Mouse (Mus musculus) heart, adult 2 months (tissue): ENCODE measurements at regions not wholly inside any gene's neighbourhood (a gene's known extent, or its start where the extent isn't known, plus 50 kb on each side); places are given as distances from the start of the nearest gene placed in this dataset.
A peak's percentile ranks its signal among the peaks of the same experiment; 100 is the strongest.

Experiments used
- DNase-seq, 2 experiments: peaks; one replicate each; pipeline ENCODE4 v3.0.0; 2021
- H3K27ac ChIP-seq: fragments of 200-600 bp; 2 replicates; pipeline ENCODE4 v1.8.1; 2022
- H3K27me3 ChIP-seq: fragments of 200-500 bp; 2 replicates; pipeline ENCODE4 v1.6.1; 2012; ENCODE audit warnings: mild to moderate bottlenecking, low read length, inconsistent platforms, mixed read lengths; ENCODE audit not compliant: control insufficient read depth, insufficient read depth
- H3K36me3 ChIP-seq: fragments of 200-500 bp; 2 replicates; pipeline ENCODE4 v1.6.1; 2012; ENCODE audit warnings: low read length, inconsistent platforms; ENCODE audit not compliant: control insufficient read depth, insufficient read depth
- H3K4me1 ChIP-seq: fragments of 200-500 bp; 2 replicates; pipeline ENCODE4 v1.6.1; 2011; ENCODE audit warnings: low read length; ENCODE audit not compliant: control insufficient read depth, insufficient read depth
- H3K4me3 ChIP-seq: fragments of 200-600 bp; 2 replicates; pipeline ENCODE4 v1.8.1; 2022
- H3K79me2 ChIP-seq: fragments of 200-500 bp; replicated peaks from 2 replicates; pipeline ENCODE4 v1.6.1; 2012; ENCODE audit warnings: mild to moderate bottlenecking, inconsistent platforms, low read length, moderate library complexity, mixed read lengths; ENCODE audit not compliant: control insufficient read depth, insufficient read depth
- H3K9ac ChIP-seq: fragments of 200-500 bp; 2 replicates; pipeline ENCODE4 v1.6.1; 2012; ENCODE audit warnings: low read depth, mild to moderate bottlenecking, control low read depth, inconsistent platforms, low read length, mixed read lengths
- CTCF ChIP-seq: fragments of 200-600 bp; IDR thresholded peaks from 2 replicates; pipeline ENCODE4 v1.8.1; 2022; ENCODE audit warnings: antibody characterized with exemption, mild to moderate bottlenecking, moderate library complexity
- EP300 ChIP-seq: fragments of 200-500 bp; IDR thresholded peaks from 2 replicates; pipeline ENCODE4 v1.6.1; 2011; ENCODE audit warnings: low read depth, low read length, control low read depth; ENCODE audit not compliant: insufficient read depth
- POLR2A ChIP-seq: fragments of 200-500 bp; IDR thresholded peaks from 2 replicates; pipeline ENCODE4 v1.6.1; 2011; ENCODE audit warnings: mild to moderate bottlenecking, low read depth, low read length, control low read depth; ENCODE audit not compliant: insufficient read depth
- WGBS: fragments of 180-500 bp; shearing (Covaris S2); methylation state at CpG from one replicate; pipeline ENCODE4 v1.1.7; 2018; 5-methylcytosine and 5-hydroxymethylcytosine counted together
- intact Hi-C: fragments of 180-260 bp; cut with DNase I; formaldehyde crosslinking; loops from one replicate; pipeline ENCODE4 v1.15.1; 2025

GRCm38 (mm10) chr15:93089347-93089746 is 185.6 kb downstream of the Gxylt1 start:
- intact Hi-C loops, result loop anchor here (1.0 kb wide), 1 partner anchor 127 kb away; no protein-coding TSS in a partner anchor
- WGBS, result 24% methylated on average over 13 of the region's 13 CpGs
- DNase-seq, result peak; percentile 16 to 64

DNA sequence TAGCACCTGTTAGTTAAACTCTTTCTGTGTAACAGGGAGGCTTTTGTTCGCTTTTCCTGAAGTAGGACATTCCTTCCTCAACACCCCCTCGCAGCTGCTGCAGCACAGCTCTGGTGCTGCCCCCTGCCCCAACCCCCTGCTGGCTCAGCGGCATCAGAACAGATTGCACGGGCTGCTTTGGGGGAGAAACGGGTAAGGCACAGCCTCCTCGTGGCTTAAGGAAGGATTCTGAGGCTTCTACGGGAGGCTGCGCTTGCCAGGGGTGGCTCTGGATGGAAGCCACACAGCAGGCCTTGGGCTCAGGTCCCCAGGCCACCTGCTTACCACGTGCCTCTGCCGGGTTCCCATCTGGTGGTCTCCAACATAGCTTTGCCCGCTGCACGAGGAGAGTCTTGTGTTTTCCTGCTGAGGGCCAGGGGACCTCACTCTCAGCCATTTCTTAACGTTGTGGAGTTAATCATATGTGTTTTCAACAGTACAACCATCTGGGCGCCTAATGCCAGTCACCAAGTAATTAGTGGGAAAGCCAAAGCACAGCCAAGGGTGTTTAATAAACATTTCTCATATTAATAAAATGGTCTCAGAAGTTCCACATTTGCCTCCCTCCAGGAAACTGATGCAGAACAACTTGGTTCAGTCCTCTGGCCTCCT is 189.9 kb downstream of the Gxylt1 start:
- intact Hi-C loops, result no loop called here
- WGBS, result 62% methylated on average over 14 of the region's 14 CpGs
- DNase-seq, result no peak

More at GRCm38 (mm10) chr15:93089347-93089746, 185.6 kb downstream of the Gxylt1 start:
- Histone ChIP-seq H3K4me3 (no peak overlapping the region), H3K36me3 (no peaks in the 10 kb centered on the region), H3K27me3 (no peaks in the 10 kb centered on the region), H3K9ac (no peak overlapping the region), H3K4me1 (no peaks in the 10 kb centered on the region), H3K79me2 (no peaks in the 10 kb centered on the region), H3K27ac (no peak overlapping the region)
- TF ChIP-seq EP300 (no peak), CTCF (peak; percentile 82), POLR2A (no peak)

GRCm38 (mm10) chr15:93074070-93074469 is 200.9 kb downstream of the Gxylt1 start:
- H3K27me3 ChIP-seq, result no peaks in the 10 kb centered on the region
- no peak overlapping the region for H3K27ac ChIP-seq
- intact Hi-C loops, result no loop called here
- TF ChIP-seq POLR2A (no peak), CTCF (peak; percentile 13; the same call in 1 of the 2 replicates), EP300 (no peak)
- DNase-seq, result no peak
- H3K4me1 ChIP-seq, result no peaks in the 10 kb centered on the region
- no peak overlapping the region for H3K9ac ChIP-seq
- H3K79me2 ChIP-seq, result no peaks in the 10 kb centered on the region
- no peaks in the 10 kb centered on the region for H3K36me3 ChIP-seq
- H3K4me3 ChIP-seq, result no peak overlapping the region
- WGBS, result 56% methylated on average over 6 of the region's 6 CpGs

More for the DNA sequence above, 189.9 kb downstream of the Gxylt1 start:
- H3K4me1 ChIP-seq, result no peaks in the 10 kb centered on the region
- H3K4me3 ChIP-seq, result no peak overlapping the region
- no peak overlapping the region for H3K27ac ChIP-seq
- H3K9ac ChIP-seq, result no peak overlapping the region
- TF ChIP-seq EP300 (no peak), POLR2A (no peak), CTCF (no peak)
- H3K27me3 ChIP-seq, result no peaks in the 10 kb centered on the region
- no peaks in the 10 kb centered on the region for H3K79me2 ChIP-seq
- no peaks in the 10 kb centered on the region for H3K36me3 ChIP-seq

GRCm38 (mm10) chr15:93062213-93063131 is 212.5 kb downstream of the Gxylt1 start:
- WGBS, result 76% methylated on average over 10 of the region's 10 CpGs
- intact Hi-C loops, result no loop called here

GRCm38 (mm10) chr15:93053471-93053870 is 221.5 kb downstream of the Gxylt1 start:
- intact Hi-C loops, result no loop called here
- WGBS, result 76% methylated on average over 3 of the region's 3 CpGs
- no peak for DNase-seq

More at GRCm38 (mm10) chr15:93062213-93063131, 212.5 kb downstream of the Gxylt1 start:
- Histone ChIP-seq H3K9ac (no peak overlapping the region), H3K27me3 (no peaks in the 10 kb centered on the region), H3K79me2 (no peaks in the 10 kb centered on the region), H3K4me3 (no peak overlapping the region), H3K36me3 (no peaks in the 10 kb centered on the region), H3K4me1 (no peaks in the 10 kb centered on the region), H3K27ac (no peak overlapping the region)
- TF ChIP-seq CTCF (no peak), EP300 (no peak), POLR2A (no peak)
- DNase-seq, result no peak

More at GRCm38 (mm10) chr15:93053471-93053870, 221.5 kb downstream of the Gxylt1 start:
- H3K27ac ChIP-seq, result no peak overlapping the region
- H3K79me2 ChIP-seq, result no peaks in the 10 kb centered on the region
- no peaks in the 10 kb centered on the region for H3K36me3 ChIP-seq
- TF ChIP-seq POLR2A (no peak), CTCF (no peak), EP300 (no peak)
- no peak overlapping the region for H3K9ac ChIP-seq
- H3K27me3 ChIP-seq, result no peaks in the 10 kb centered on the region
- H3K4me3 ChIP-seq, result no peak overlapping the region
- no peaks in the 10 kb centered on the region for H3K4me1 ChIP-seq
